In the genomic region with DNA sequence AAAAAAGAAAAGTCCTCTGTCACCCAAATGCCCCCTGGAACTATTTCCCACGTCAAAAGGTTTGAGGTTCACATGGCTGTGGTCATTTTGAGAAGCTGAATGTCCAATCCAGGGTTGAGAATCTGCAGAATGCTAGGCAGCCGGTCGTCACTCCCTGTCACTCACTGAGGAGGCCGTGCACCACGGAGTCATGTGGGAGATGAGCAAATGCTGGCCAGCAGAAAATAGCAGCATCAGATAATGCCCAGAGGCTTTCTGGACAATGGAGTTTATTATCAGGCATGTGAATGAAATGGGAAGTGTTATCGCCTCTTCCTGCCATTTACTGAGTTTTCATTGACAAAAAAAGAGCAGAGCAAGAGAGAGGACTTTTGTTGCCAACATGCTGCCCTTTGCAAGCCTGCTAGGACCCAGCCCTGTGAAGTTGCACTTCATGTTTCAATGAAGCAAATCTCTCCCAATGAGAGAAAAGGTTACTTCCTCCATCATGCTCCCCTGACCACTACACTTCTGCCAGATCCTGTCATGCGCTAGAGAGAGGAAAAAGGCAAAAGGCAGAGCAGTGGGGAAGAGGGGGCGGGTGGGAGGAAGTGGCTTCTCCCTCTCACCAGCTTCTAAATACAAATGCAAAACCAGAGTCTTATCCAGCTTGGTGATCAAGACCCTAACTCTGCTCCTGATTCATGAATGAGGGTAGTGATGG, we compare ENCODE assay signal across 9 mouse cellular contexts.
A peak's percentile ranks its signal among the peaks of the same experiment; 100 is the strongest.
DNase-seq lines count a peak whose midpoint lies in the region; ATAC-seq lines count a peak whose summit lies in the region.
"Had no signal": no experiment of that assay in that cellular context is flagged by ENCODE, and none has a peak within 500 bp of the region (broad histone marks: within the 10 kb centered on the region; RNA-seq: fewer than 3 reads in every experiment).

No protein-coding gene starts in this region.

- WGBS in heart, embryonic 15.5 days = 28% methylated on average over 8 of the region's 8 CpGs

- H3K27me3 ChIP-seq in heart, embryonic 15.5 days = no peaks in the 10 kb centered on the region

- ATAC-seq in heart, embryonic 15.5 days (replicated peaks; ENCODE audit: insufficient number of reproducible peaks, insufficient read depth, low FRiP score, low read depth) = peak; percentile 43; the same call in 1 of the 2 replicates
- peak; percentile 88 for ATAC-seq in hematopoietic stem cell, adult 5-6 weeks (replicated peaks in 1 of 2; ENCODE audit: insufficient read depth in 1 of 2, low FRiP score in 2 of 2, low TSS enrichment in 1 of 2, low read depth in 1 of 2, poor library complexity in 2 of 2, severe bottlenecking in 2 of 2)

- no peak overlapping the region for H3K27ac ChIP-seq in heart, embryonic 15.5 days

- DNase-seq in heart, adult 8-10 months (ENCODE audit: low spot score) = no peak
- DNase-seq in thymus, postnatal 14 days = peak; percentile 9
- no peak for DNase-seq in thymus, postnatal 10 days (ENCODE audit: low spot score in 2 of 2)
- DNase-seq in thymus, postnatal 25 days = peak; percentile 11
- no peak for DNase-seq in left cerebral cortex, adult 11 months (ENCODE audit: low spot score)
- DNase-seq in gastrocnemius, postnatal 25 days = no peak
- DNase-seq: kidney, adult 11 months had no signal

- H3K4me3 ChIP-seq in heart, embryonic 15.5 days = no peak overlapping the region

- H3K4me2 ChIP-seq in heart, embryonic 15.5 days = no peak overlapping the region

- H3K36me3 ChIP-seq in heart, embryonic 15.5 days = no peaks in the 10 kb centered on the region

- no peak overlapping the region for H3K9ac ChIP-seq in heart, embryonic 15.5 days

- H3K9me3 ChIP-seq in heart, embryonic 15.5 days (replicated peaks) = no peaks in the 10 kb centered on the region

- peaks cover 8% of the 10 kb centered on the region; the same call in 1 of the 2 replicates for H3K4me1 ChIP-seq in heart, embryonic 15.5 days (replicated peaks)

Comparison
In these comparisons a context has a peak if more than half of its experiments do, and no peak if none do; other contexts are left out.
1. DNase-seq: peak in thymus, postnatal 14 days (single experiment) and thymus, postnatal 25 days (single experiment); none in heart, adult 8-10 months (single experiment), thymus, postnatal 10 days (0 of 2), left cerebral cortex, adult 11 months (single experiment) and gastrocnemius, postnatal 25 days (single experiment).